Mouse (Mus musculus) cerebellum, postnatal 10 days (tissue): Measurements from ENCODE around the gene Slc9a1.

Experiments
- DNase-seq, 2 experiments: peaks; one replicate each; pipeline ENCODE4 v3.0.0; 2021; ENCODE audit warnings: mixed read lengths in 2 of 2

Slc9a1 gene

DNA sequence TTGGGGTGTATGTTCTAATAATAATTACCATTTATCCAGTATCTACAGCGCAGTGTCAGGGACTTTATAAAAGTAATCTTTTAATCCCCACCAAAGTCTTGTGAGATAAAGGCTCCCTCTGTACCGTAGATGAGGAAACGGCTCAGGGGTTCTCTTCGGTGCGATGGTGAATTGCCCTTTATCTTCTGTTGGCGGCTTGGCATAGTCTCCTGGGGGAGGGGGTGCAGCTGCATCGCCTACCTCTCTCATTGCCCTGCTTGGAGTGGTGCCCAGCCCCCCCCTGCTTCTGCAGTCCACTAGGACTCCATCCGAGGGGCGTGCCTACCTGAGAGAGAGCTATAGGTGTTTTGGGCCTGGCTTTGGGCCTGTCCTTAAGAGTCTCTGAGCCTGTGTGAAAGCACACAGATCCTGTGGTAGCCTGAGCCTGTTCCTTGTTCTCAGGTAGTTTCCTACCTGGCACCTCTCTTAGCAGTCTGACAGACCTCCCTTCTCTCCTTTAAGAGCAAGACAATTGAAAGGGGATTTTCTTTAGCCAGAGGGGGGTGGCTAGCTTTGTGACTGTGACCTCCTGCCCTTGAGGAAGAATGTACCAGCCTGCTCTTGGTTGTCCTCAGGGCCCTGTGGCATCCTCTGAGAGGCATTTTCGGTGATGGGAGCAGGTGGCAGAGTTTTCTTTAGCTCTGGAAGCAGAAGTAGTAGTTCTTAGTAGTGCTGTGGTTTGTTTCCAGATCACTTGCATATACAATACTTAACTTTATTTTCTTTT lies 6.5 kb downstream of the Slc9a1 start:
- peak; percentile 63 to 72 for DNase-seq

- DNase-seq, result no peak
Measured at GRCm38 (mm10) chr4:133378236-133379045, 8.9 kb downstream of the Slc9a1 start.

DNA sequence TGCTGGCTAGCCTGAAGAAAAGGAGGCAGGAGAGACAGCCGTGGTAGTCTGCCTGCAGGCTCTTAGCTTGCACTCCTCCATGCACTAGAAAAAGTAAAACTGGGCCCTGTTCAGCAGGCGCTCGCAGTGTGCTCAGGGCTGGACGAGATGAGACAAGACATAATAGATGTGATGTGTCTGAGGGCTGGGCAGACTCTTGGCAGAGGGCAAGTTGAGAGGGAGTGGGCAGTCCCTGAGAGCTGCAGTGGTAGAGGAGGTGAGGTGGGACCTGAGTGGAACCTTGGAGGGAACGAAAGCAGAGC lies 9.5 kb downstream of the Slc9a1 start:
- DNase-seq, result no peak

GRCm38 (mm10) chr4:133379861-133380260 lies 10.4 kb downstream of the Slc9a1 start:
- DNase-seq, result no peak

DNA sequence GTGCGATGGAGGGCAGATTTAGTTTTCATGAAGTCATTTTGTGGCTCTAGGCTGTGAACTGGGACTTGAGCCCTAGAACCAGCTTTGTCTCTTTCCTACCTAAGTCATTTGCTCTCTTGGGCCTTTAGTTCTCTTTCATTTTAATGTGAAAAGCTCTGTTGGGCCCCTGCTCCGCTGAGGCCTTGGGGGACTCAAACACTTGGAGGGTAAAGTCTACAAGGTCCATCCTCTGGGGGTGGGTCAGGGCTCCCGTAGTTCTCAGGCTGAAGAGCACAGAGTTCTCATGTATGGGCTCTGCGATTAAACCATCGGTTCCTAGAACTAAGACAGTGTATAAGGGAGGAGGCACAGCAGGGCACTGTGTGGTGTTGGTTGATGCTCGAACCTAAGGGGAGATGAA lies 11.0 kb downstream of the Slc9a1 start:
- no peak for DNase-seq

GRCm38 (mm10) chr4:133381141-133381540 lies 11.6 kb downstream of the Slc9a1 start:
- no peak for DNase-seq

DNA sequence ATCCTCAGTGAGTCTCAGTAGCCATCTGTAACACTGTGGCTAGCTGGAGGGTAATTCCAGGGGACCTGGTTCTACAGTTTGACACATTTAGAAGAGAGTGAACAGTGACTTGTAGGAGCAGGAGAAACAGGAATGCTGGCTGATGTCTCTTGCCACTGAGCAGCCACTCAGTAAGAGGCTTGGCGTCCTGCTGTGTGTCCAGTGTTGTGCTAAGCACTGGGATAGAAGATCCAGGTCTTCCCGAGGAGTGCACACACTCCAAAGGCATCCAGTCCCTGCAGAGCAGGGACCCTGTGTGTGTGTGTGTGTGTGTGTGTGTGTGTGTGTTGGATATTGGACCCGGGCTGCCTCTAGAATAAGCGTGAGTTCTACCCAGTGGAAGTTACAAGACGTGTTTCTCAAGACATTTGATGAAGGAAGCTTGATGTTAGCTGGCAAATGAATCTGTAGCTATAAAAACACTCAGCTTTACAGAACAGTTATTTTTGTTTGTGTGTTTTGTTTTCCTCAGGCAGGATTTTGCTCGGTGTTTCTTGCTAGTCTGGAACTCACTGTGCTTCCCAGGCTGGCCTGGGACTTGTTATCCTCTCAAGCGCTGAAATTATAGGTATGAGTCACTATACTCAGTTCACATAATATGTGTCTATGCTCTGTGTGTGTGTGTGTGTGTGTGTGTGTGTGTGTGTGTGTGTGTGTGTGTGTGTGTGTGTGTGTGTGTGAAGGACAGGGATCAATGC lies 16.7 kb downstream of the Slc9a1 start:
- no peak for DNase-seq

GRCm38 (mm10) chr4:133387053-133387452 lies 17.5 kb downstream of the Slc9a1 start:
- no peak for DNase-seq

DNA sequence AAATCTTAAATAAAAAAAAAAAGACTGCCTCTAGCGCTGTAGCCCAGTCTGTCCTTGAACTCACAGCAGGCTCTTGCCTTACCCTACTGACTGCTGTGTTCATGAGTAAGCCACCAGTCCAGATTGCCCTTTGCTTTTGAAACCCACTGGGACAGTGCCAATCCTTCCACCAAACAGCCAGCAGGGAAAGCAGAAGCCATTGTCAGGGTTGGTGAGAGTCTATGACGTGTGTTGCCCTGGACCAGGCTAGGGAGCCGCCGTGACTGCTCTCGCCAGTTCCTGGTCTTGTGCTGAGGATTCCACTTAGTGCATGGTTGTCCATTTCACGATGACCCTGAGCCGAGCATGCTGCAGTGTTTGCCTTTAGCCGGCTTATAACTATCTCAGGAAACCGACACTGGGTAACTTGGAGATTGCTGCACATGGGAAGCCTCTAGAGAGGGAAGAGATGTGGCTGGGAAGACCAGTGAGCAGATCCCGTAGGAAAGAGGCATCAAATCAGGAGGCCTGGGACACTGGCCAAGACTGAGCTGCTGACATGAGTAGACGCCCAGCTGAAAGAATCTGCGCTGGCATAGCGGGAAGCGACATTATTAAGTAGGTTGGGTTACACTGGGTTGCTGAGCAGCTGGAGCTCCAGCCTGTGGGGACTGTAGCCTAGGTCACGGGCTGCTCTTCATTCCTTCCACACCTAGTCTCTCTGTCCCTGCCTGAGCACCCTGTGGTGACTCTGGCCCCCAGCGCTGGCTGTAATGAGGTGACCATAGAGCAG lies 19.5 kb downstream of the Slc9a1 start:
- peak; percentile 70 to 76 for DNase-seq

DNA sequence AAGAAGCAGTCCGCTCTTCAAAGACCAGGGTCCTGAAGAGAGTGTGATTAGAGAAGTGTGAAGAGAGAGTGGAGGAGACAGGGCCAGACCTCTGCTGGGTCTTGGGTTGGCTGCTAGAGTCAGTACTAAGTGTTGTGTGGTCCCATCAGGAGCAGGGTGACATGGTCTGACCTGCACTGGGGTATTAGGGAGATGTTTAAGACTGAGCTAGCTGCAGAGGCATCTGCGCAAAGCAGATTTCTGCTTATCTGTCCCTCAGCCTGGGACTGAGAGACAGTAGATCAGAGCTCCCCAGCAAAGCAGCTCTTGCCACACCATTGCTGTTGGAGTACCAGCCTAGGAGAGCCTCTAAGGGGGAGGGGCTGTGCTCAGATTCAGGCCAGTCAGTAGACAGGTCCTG lies 20.5 kb downstream of the Slc9a1 start:
- no peak for DNase-seq

- no peak for DNase-seq
Measured at GRCm38 (mm10) chr4:133390585-133390984, 21.1 kb downstream of the Slc9a1 start.

DNA sequence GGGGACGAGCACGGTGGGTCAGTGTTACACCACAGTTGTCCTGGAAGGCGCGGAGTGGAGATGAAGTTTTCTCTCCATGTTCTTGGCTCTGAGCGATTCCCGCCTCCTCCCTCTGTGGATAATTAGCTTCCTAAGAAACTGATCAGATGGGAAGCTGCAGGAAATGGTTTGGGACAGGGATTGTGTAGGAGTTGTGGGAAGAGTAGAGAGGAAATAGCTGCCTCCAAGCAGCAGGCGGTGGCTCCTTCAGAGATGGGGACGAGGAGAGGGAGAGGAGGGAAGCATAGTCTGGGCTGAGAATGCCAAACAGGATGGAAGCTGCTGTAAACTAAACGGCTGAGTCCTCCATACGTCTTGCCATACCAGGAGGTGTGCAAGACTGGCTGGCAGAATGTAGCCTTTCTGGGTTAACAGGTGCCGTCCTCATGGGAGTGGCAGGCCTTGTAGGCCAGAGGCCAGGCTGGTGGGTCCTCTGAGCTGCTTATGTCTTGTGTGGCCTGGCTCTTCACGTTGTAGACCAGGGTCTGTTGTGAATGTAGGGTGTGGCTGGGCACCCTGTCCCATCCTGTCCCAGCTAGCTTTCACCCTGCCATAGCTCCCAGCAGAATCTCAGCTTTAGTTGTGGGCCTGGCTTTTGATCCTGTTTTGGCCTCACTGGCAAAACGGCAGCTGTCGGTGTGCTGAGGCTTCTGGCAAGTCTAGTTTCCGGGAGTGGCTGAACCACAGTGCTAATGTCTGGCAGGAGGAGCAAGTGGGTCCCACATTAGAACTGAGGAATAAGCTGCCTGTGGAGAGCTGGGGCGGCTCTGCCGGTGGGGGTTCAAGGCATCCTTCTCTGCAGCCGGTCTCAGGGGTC lies 21.9 kb downstream of the Slc9a1 start:
- peak; percentile 62 to 63 for DNase-seq

DNA sequence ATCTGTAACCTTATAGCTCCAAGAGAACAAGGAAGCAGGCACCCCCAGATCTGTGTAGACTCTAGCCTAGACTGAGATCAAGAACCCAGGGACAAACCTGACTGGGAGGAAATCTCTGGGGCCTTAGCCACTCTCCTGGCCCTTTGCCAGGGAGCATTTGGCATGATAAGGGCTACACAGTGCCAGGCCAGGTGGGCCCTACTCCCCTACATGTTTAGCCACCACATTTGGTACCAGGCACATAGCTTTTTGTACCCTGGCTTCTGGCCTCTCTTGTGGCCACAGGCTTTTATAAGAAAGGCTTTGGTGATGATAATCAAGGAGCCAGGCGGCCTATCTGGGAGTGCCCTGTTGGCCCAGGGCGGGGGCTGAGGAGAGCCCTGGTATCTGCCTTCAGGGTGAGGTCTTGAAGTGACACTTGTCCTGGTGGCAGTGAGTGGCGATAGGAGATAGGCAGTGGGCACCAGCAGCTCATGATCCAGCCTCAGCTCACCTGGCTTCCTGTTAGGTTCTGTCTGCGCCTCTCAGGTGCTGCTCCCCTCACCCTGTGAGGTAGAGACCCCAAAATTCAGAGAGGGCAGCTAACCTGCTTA lies 25.6 kb downstream of the Slc9a1 start:
- peak; percentile 60 to 64 for DNase-seq

GRCm38 (mm10) chr4:133396079-133396478 lies 26.6 kb downstream of the Slc9a1 start:
- DNase-seq, result peak; percentile 51 to 57

- DNase-seq, result no peak
Measured at GRCm38 (mm10) chr4:133397299-133397698, 27.8 kb downstream of the Slc9a1 start.

DNA sequence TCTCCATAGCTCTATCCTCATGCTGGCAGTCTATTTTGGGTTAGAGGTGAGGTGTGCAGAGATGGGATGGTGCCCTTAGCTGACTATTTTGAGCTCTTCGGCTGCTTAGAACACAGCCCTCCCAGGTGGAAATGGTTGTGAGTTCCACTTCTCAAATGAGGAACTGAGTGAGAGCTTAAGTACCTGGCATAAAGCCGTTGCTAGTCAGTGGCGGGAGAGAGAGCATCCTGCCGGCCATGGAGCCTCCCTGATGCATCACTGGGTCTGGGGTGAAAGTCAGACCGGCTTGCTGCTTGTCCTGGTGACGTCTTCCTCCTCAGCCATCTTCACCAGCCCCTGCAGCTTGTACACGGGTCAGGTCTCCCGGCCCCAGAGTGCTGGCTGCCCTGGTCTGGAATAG lies 28.5 kb downstream of the Slc9a1 start:
- no peak for DNase-seq

GRCm38 (mm10) chr4:133398619-133399018 lies 29.1 kb downstream of the Slc9a1 start:
- DNase-seq, result no peak

GRCm38 (mm10) chr4:133399509-133399908 lies 30.0 kb downstream of the Slc9a1 start:
- DNase-seq, result peak; percentile 54 to 55

- DNase-seq, result no peak
Measured at GRCm38 (mm10) chr4:133400098-133400497, 30.6 kb downstream of the Slc9a1 start.

DNA sequence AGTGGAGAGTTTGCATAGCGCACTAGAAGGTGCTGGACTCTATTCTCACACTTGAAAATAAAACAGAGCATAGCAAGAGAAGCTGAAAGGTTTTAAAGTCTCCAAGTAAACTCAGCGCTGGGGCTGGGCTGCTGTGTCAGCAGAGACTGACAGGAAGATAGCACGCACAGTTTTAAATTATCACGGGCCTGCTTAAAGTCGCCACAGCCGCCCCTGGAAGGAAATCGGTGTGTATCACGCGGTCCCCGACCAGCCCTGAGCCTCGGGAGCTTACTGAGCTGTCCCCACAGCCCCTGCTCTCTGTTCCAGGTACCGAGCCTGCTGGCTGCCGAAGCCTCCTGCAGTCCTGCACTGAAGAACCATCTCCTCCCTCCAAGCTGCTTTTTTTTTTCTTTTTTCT lies 32.5 kb downstream of the Slc9a1 start:
- no peak for DNase-seq

DNA sequence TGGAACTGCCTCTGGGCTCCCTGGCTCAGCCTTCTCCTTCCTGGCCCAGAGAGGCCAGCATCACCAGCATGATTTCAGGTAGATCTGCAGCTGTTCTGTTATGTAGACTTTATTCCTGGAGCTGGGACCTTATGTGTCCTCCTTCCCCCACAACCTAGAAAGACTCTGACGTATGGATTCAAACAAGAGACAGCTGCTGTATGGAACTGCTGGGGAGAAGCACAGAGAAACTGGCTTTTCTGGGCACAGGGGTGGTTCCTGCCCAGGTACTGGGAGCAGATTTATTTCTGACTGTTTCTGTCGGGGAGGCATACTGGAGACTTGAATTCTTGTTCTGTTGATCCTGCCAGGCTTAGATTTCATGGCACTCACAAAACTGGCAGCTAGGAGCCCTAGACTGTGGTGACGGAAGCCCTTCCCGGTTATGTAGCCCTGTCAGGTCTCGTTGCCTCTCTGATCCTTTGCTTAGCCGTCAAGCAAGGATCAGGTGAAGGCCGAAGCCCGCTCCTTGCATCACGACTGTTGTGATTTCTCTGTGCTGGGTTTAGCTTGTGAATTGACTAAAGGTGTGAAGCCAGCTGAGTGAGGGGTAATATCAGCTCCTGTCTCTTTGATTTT lies 34.2 kb downstream of the Slc9a1 start:
- DNase-seq, result no peak
